Mouse (Mus musculus) erythroblast, embryonic 14.5 days (primary cell): ENCODE measurements around the gene Numa1. TPM values are rescaled to one million over a fixed set of nuclear protein-coding genes. Genes with fewer than 3 reads are reported as not detected.

ENCODE experiments used
- H3K27me3 ChIP-seq: 2 replicates; pipeline ENCODE4 v1.6.1; 2012; ENCODE audit warnings: inconsistent platforms; ENCODE audit not compliant: control insufficient read depth
- H3K36me3 ChIP-seq: 2 replicates; pipeline ENCODE4 v1.6.1; 2012; ENCODE audit warnings: mild to moderate bottlenecking, inconsistent platforms; ENCODE audit not compliant: control insufficient read depth
- H3K4me1 ChIP-seq: 2 replicates; pipeline ENCODE4 v1.6.1; 2012; ENCODE audit warnings: inconsistent platforms; ENCODE audit not compliant: control insufficient read depth
- H3K4me3 ChIP-seq: replicated peaks from 2 replicates; pipeline ENCODE3; 2012; ENCODE audit warnings: moderate library complexity, mild to moderate bottlenecking, inconsistent platforms
- H3K9me3 ChIP-seq: 2 replicates; pipeline ENCODE4 v1.6.1; 2012; ENCODE audit warnings: low read length, inconsistent platforms, mixed read lengths; ENCODE audit not compliant: control insufficient read depth
- GATA1 ChIP-seq: IDR thresholded peaks from 2 replicates; pipeline ENCODE4 v1.6.1; 2012; ENCODE audit warnings: low read length, inconsistent platforms, mixed read lengths
- TAL1 ChIP-seq: IDR thresholded peaks from 3 replicates; pipeline ENCODE4 v1.6.1; 2012; ENCODE audit warnings: low read length, inconsistent platforms, mixed read lengths
- polyA plus RNA-seq: library from polyadenylated mRNA; stranded (reverse); fragments of >175 nt; gene quantifications from 2 replicates; pipeline ENCODE4 v1.2.3, GENCODE M21; 2012

Numa1 gene
- polyA plus RNA-seq, 1 experiment, result 19.8 TPM

- no peak for TF ChIP-seq GATA1
- TF ChIP-seq TAL1, result no peak
- no peaks in the 10 kb centered on the region for H3K27me3 ChIP-seq
- peaks cover 100% of the 10 kb centered on the region for H3K36me3 ChIP-seq
- H3K4me1 ChIP-seq, result peaks cover 7% of the 10 kb centered on the region
- no peak overlapping the region for H3K4me3 ChIP-seq
- no peaks in the 10 kb centered on the region for H3K9me3 ChIP-seq
These were observed 64.5 kb downstream of the Numa1 start for GRCm38 (mm10) chr7:101998194-101998927.

DNA sequence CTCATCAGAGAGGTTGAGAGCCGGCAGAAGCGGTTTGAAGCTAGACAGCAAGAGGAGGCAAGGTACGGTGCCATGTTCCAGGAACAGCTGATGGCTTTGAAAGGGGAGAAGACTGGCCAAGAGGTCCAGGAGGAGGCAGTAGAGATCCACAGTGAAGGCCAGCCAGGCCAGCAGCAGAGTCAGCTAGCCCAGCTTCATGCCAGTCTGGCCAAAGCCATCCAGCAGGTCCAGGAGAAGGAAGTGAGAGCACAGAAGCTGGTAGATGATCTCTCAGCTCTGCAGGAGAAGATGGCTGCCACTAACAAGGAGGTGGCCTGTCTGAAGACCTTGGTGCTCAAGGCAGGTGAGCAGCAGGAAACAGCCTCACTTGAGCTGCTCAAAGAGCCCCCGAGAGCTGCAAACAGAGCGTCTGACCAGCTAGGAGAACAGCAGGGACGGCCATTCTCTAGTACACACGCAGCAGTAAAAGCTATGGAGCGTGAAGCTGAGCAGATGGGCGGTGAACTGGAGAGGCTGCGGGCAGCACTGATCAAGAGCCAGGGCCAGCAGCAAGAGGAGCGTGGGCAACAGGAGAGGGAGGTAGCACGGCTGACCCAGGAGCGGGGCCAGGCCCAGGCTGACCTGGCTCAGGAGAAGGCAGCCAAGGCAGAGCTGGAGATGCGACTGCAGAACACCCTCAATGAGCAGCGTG, 65.7 kb downstream of the Numa1 start:
- Histone ChIP-seq H3K36me3 (peaks cover 100% of the 10 kb centered on the region), H3K27me3 (no peaks in the 10 kb centered on the region), H3K4me3 (no peak overlapping the region), H3K4me1 (peaks cover 19% of the 10 kb centered on the region), H3K9me3 (no peaks in the 10 kb centered on the region)
- TF ChIP-seq GATA1, result no peak
- no peak for TF ChIP-seq TAL1

DNA sequence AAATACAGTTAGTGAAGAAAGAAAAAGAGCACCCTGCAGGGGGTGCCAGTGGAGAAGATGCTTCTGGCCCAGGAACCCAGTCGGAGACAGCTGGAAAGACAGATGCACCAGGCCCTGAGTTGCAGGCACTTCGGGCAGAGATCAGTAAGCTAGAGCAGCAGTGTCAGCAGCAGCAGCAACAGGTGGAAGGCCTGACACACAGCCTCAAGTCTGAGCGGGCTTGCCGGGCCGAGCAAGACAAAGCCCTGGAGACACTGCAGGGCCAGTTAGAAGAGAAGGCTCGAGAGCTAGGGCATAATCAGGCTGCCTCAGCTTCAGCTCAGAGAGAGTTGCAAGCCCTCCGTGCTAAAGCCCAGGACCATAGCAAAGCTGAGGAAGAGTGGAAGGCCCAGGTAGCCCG, 66.4 kb downstream of the Numa1 start:
- Histone ChIP-seq H3K36me3 (peaks cover 100% of the 10 kb centered on the region), H3K4me1 (peaks cover 26% of the 10 kb centered on the region), H3K9me3 (no peaks in the 10 kb centered on the region), H3K27me3 (no peaks in the 10 kb centered on the region), H3K4me3 (no peak overlapping the region)
- no peak for TF ChIP-seq GATA1
- no peak for TF ChIP-seq TAL1

DNA sequence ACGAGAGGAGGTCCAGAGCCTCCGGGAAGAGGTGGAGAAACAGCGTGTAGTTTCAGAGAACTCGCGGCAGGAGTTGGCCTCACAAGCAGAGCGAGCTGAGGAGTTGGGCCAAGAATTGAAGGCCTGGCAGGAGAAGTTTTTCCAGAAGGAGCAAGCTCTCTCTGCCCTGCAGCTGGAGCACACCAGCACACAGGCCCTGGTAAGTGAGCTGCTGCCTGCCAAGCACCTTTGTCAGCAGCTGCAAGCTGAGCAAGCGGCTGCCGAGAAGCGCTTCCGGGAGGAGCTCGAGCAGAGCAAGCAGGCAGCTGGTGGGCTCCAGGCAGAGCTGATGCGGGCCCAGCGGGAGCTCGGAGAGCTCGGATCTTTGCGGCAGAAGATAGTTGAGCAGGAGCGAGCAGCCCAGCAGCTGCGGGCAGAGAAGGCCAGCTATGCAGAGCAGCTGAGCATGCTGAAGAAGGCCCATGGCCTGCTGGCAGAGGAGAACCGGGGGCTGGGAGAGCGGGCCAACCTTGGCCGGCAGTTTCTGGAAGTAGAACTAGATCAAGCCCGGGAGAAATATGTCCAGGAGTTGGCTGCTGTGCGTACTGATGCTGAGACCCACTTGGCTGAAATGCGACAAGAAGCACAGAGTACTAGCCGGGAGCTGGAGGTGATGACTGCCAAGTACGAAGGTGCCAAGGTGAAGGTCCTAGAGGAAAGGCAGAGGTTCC, 67.2 kb downstream of the Numa1 start:
- no peaks in the 10 kb centered on the region for H3K9me3 ChIP-seq
- TF ChIP-seq TAL1, result no peak
- TF ChIP-seq GATA1, result no peak
- no peaks in the 10 kb centered on the region for H3K27me3 ChIP-seq
- H3K4me3 ChIP-seq, result no peak overlapping the region
- H3K36me3 ChIP-seq, result peaks cover 100% of the 10 kb centered on the region
- H3K4me1 ChIP-seq, result peaks cover 34% of the 10 kb centered on the region

- H3K4me1 ChIP-seq, result peaks cover 71% of the 10 kb centered on the region
These were observed 72.6 kb downstream of the Numa1 start for GRCm38 (mm10) chr7:102006520-102006919.

DNA sequence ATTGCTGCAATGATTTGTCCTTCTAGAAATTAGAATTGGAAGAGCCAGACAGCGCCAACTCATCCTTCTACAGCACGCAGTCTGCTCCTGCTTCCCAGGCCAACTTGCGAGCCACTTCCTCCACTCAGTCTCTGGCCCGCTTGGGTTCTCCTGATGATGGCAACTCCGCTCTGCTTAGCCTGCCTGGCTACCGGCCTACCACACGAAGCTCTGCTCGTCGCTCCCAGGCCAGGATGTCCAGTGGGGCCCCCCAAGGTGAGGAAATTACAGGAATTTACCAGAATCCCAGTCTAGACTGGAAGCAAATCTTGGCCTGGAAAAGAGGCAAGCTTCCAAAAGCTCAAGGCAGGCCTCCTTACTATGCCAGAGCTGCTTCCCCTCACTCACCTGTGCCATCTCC, 77.9 kb downstream of the Numa1 start:
- no peak for TF ChIP-seq TAL1
- no peak for TF ChIP-seq GATA1
- H3K4me3 ChIP-seq, result no peak overlapping the region
- H3K36me3 ChIP-seq, result peaks cover 100% of the 10 kb centered on the region
- H3K27me3 ChIP-seq, result no peaks in the 10 kb centered on the region
- no peaks in the 10 kb centered on the region for H3K9me3 ChIP-seq
- H3K4me1 ChIP-seq, result peaks cover 29% of the 10 kb centered on the region

More at GRCm38 (mm10) chr7:102006520-102006919, 72.6 kb downstream of the Numa1 start:
- H3K4me3 ChIP-seq, result no peak overlapping the region
- H3K9me3 ChIP-seq, result no peaks in the 10 kb centered on the region
- peak; percentile 87 for TF ChIP-seq TAL1
- peak; percentile 81 for TF ChIP-seq GATA1
- peaks cover 100% of the 10 kb centered on the region for H3K36me3 ChIP-seq
- H3K27me3 ChIP-seq, result no peaks in the 10 kb centered on the region

DNA sequence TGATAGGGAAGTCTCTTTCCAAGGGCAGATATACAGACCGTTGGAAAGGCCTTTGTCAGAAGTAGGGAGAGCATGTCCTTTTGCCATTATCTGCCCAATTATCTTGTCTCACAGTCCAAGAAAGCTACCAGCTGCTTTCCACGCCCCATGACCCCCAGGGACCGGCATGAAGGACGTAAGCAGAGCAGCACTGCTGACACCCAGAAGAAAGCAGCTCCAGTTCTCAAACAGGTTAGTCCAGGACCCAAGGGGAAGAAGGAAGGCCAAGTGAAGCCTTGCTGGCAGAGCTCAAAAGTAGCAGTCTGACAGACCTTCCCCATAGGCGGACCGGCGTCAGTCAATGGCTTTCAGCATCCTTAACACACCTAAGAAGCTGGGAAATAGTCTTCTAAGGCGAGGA, 79.5 kb downstream of the Numa1 start:
- peaks cover 100% of the 10 kb centered on the region for H3K36me3 ChIP-seq
- H3K4me3 ChIP-seq, result no peak overlapping the region
- TF ChIP-seq TAL1, result no peak
- no peak for TF ChIP-seq GATA1

GRCm38 (mm10) chr7:102014995-102015394, 81.1 kb downstream of the Numa1 start:
- Histone ChIP-seq H3K36me3 (peaks cover 100% of the 10 kb centered on the region), H3K4me3 (no peak overlapping the region), H3K4me1 (peaks cover 11% of the 10 kb centered on the region), H3K9me3 (no peaks in the 10 kb centered on the region), H3K27me3 (no peaks in the 10 kb centered on the region)
- TF ChIP-seq TAL1, result no peak
- TF ChIP-seq GATA1, result no peak

More for the DNA sequence above, 79.5 kb downstream of the Numa1 start:
- no peaks in the 10 kb centered on the region for H3K27me3 ChIP-seq
- no peaks in the 10 kb centered on the region for H3K9me3 ChIP-seq
- peaks cover 25% of the 10 kb centered on the region for H3K4me1 ChIP-seq

- peaks cover 6% of the 10 kb centered on the region; the same call in 1 of the 2 replicates for H3K4me1 ChIP-seq
- no peak for TF ChIP-seq TAL1
- no peak for TF ChIP-seq GATA1
- H3K36me3 ChIP-seq, result peaks cover 98% of the 10 kb centered on the region
- no peak overlapping the region for H3K4me3 ChIP-seq
- H3K27me3 ChIP-seq, result no peaks in the 10 kb centered on the region
- no peaks in the 10 kb centered on the region for H3K9me3 ChIP-seq
These were observed 83.0 kb downstream of the Numa1 start for GRCm38 (mm10) chr7:102016936-102017335.
